Mouse (Mus musculus) heart, embryonic 15.5 days (tissue): ENCODE results near the gene Chrna3. TPM values are rescaled to one million over a fixed set of nuclear protein-coding genes. Genes with fewer than 3 reads are reported as not detected.
A peak's percentile ranks its signal among the peaks of the same experiment; 100 is the strongest.

Experiments used
- ATAC-seq: fragments of 200-750 bp; cut with Nextera tagmentation; replicated peaks from 2 replicates; pipeline ENCODE4 v1.8.0; 2017; ENCODE audit warnings: low read depth, moderate TSS enrichment; ENCODE audit not compliant: insufficient number of reproducible peaks, insufficient read depth, low FRiP score
- H3K27ac ChIP-seq: fragments of 300-500 bp; sonication (generic); 2 replicates; pipeline ENCODE4 v1.5.1; 2015; ENCODE audit warnings: mild to moderate bottlenecking, inconsistent platforms
- H3K27me3 ChIP-seq: fragments of 300-500 bp; sonication (generic); 2 replicates; pipeline ENCODE4 v1.6.1; 2015; ENCODE audit warnings: inconsistent platforms
- H3K36me3 ChIP-seq: fragments of 300-500 bp; sonication (generic); 2 replicates; pipeline ENCODE4 v1.6.1; 2015; ENCODE audit warnings: mild to moderate bottlenecking, inconsistent platforms
- H3K4me1 ChIP-seq: fragments of 300-500 bp; sonication (generic); replicated peaks from 2 replicates; pipeline ENCODE4 v1.6.1; 2015; ENCODE audit warnings: inconsistent platforms
- H3K4me2 ChIP-seq: fragments of 300-500 bp; sonication (generic); 2 replicates; pipeline ENCODE4 v1.6.1; 2015; ENCODE audit warnings: inconsistent platforms, mild to moderate bottlenecking, moderate library complexity
- H3K4me3 ChIP-seq: fragments of 300-500 bp; sonication (generic); 2 replicates; pipeline ENCODE4 v1.5.1; 2015; ENCODE audit warnings: mild to moderate bottlenecking, inconsistent platforms
- H3K9ac ChIP-seq: fragments of 300-500 bp; sonication (generic); 2 replicates; pipeline ENCODE4 v1.6.1; 2015; ENCODE audit warnings: mild to moderate bottlenecking, inconsistent platforms
- H3K9me3 ChIP-seq: fragments of 300-500 bp; sonication (generic); replicated peaks from 2 replicates; pipeline ENCODE4 v1.6.1; 2016; ENCODE audit warnings: inconsistent platforms
- WGBS: fragments of 180-500 bp; shearing (Covaris S2); methylation state at CpG from one replicate; pipeline ENCODE4 v1.1.7; 2015; ENCODE audit warnings: mixed read lengths; 5-methylcytosine and 5-hydroxymethylcytosine counted together
- polyA plus RNA-seq: library from polyadenylated mRNA; unstranded; fragments of >200 nt; fragmentation: Nextera tagmentation; extraction: Ambion mirVana; gene quantifications from 2 replicates; pipeline ENCODE4 v1.2.1, GENCODE M21; 2015

Gene Chrna3
- polyA plus RNA-seq, 1 experiment from 2014 or later, result 0.05 TPM

DNA sequence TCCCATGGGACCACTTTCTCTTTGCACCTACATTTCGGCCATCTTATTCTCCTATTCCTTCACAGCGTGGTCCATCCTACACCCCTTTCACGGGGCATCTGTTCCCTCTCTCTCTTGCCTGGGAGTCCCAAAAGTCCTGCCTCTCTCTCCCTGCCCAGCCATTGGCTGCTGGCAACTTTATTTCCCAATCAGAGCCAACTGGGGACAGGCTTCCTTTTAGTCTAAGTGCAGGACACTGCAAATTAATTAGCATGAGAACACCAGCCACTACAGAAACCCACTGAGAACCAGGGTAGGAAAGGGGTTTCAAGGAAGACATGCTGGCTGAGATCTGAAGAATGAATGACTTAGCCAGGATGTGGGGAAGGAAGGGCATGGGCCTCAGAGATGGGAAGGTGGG, 32.0 kb downstream of the Chrna3 start:
- ATAC-seq, result no peak
- WGBS, result 56% methylated on average over 3 of the region's 3 CpGs
- H3K4me2 ChIP-seq, result no peak overlapping the region

DNA sequence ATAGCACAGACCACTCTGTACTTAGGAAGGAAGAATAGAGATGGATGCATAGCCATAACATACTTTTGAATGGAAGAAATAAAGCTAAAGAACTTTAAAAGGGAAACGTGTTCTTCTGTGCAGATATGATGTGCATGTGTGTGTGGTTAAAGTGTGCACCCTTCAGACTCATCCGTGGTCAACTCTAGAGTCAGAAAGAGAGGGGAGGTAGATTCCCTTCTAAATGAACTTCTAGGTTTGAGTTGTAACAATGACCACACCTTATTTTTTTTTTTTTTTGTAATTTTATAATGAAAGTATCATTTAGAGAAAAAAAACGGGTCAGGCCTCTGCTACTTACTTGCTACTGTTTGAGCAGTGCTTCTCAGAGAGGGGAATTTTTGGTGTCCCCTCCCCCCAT, 36.0 kb downstream of the Chrna3 start:
- Histone ChIP-seq H3K9me3 (no peaks in the 10 kb centered on the region), H3K36me3 (no peaks in the 10 kb centered on the region), H3K9ac (no peak overlapping the region), H3K4me2 (no peak overlapping the region), H3K4me1 (no peaks in the 10 kb centered on the region), H3K27me3 (peaks cover 4% of the 10 kb centered on the region; the same call in 1 of the 2 replicates), H3K4me3 (no peak overlapping the region), H3K27ac (no peak overlapping the region)
- no peak for ATAC-seq
- 67% methylated on average over 3 of the region's 3 CpGs for WGBS

More for the DNA sequence above, 32.0 kb downstream of the Chrna3 start:
- Histone ChIP-seq H3K9ac (no peak overlapping the region), H3K27me3 (no peaks in the 10 kb centered on the region), H3K4me3 (no peak overlapping the region), H3K27ac (no peak overlapping the region), H3K9me3 (no peaks in the 10 kb centered on the region), H3K4me1 (no peaks in the 10 kb centered on the region), H3K36me3 (no peaks in the 10 kb centered on the region)

DNA sequence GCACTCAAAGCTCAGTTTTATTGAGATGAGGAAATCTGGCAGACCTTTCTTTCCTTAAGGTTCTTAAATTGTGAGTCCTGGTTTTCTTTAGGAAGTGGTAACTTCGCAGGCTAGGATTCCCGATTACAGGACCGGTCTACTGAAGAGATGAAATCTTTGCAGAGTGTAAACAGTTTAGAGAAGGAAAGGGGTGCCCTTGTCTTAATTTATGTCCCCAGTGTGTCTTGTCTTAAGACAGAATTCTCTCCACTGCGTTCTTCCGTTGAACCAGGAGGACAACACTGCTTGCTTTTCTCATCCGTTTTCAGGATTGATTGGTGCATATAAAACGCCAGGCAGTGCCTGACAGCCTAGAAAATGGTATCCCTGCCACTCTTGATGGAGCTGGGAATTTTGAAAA, 44.0 kb downstream of the Chrna3 start:
- no peak for ATAC-seq
- Histone ChIP-seq H3K4me2 (peak overlapping the region; percentile 99), H3K4me1 (peaks cover 13% of the 10 kb centered on the region), H3K4me3 (peak overlapping the region; percentile 69), H3K27me3 (peaks cover 61% of the 10 kb centered on the region), H3K27ac (no peak overlapping the region), H3K9ac (no peak overlapping the region), H3K9me3 (no peaks in the 10 kb centered on the region), H3K36me3 (no peaks in the 10 kb centered on the region)
- WGBS, result 11% methylated on average over 7 of the region's 7 CpGs

DNA sequence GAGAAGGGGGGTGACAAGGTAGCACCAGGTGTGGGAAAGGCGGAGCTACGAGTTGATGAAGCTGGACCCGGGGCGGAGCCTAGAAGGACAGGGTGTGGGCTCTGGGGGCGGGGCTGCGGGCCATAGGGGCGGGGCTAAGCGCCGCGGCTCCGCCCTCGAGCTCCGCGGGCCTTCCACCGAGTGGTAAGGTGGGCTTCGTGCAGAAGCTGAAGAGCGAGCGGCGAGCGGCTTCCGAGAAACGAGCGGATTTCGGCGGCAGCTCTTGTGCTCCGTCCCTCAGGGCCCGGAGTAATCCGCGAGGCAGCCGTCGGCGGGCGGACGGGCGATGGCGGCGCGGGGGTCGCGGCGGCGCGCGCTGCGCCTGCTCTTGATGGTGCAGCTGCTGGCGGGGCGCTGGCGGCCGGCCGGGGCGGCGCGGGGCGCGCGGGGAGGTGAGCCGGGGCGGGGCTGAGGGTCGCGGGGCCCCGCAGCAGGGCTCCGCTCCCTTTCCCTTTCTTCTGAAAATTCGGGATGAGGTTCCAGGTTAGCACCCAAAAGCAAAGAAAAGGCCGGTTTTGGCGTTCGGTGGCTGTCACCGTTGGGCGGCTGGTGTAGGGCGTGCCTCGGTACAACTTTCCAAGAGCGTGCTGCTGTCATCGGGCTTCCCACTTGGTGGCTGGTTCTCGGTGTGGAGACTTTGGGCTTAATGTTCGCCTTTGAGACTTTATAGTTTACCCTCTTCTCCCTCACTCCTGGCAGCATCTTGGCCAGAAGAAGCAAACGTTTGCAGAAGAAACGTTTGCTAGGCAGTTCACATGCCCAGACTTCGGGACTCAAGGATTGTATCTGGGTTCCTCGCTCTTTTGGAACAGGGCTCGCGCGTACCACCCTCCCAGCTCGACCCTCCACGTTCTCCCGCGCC, 44.8 kb downstream of the Chrna3 start:
- peak; percentile 39; the same call in 1 of the 2 replicates for ATAC-seq
- Histone ChIP-seq H3K9me3 (no peaks in the 10 kb centered on the region), H3K36me3 (no peaks in the 10 kb centered on the region), H3K4me1 (peaks cover 13% of the 10 kb centered on the region), H3K4me2 (peak overlapping the region; percentile 99), H3K27me3 (peaks cover 64% of the 10 kb centered on the region), H3K4me3 (peak overlapping the region; percentile 69), H3K9ac (peak overlapping the region; percentile 59), H3K27ac (no peak overlapping the region)
- WGBS, result under 1% methylated on average over 83 of the region's 85 CpGs

DNA sequence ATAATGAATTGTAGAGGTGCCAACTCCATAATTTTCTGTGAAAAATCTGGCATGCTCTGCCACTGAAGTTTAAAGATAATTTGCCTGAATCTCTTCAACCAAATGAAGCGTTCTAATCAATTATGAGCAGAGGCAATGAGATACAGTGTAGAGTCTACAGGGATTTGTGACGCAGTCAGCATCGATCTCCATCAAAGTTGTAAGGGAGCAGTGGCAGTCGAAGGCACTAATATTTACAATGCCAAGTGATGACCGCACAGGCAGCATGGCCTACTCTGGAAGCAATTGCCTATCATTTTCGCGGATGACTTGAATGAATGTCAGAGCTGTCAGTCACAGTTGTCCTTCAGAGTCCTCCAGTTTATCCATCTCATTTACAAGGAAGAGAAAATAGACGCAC, 45.7 kb downstream of the Chrna3 start, which contains the start of gene Chrna5:
Chrna5 (plus strand) TSS at position 207 of the 400 bp plus-strand sequence.
- H3K27ac ChIP-seq, result no peak within 1 kb of the TSS
- no peaks in the 10 kb centered on the region for H3K9me3 ChIP-seq
- peaks cover 65% of the 10 kb centered on the region for H3K27me3 ChIP-seq
- no peak for ATAC-seq
- H3K4me1 ChIP-seq, result peaks cover 13% of the 10 kb centered on the region
- peak within 1 kb of the TSS; percentile 69 for H3K4me3 ChIP-seq
- peak within 1 kb of the TSS; percentile 99 for H3K4me2 ChIP-seq
- H3K9ac ChIP-seq, result peak within 1 kb of the TSS; percentile 59
- WGBS, result 66% methylated on average over 8 of the region's 8 CpGs
- H3K36me3 ChIP-seq, result no peaks in the 10 kb centered on the region

DNA sequence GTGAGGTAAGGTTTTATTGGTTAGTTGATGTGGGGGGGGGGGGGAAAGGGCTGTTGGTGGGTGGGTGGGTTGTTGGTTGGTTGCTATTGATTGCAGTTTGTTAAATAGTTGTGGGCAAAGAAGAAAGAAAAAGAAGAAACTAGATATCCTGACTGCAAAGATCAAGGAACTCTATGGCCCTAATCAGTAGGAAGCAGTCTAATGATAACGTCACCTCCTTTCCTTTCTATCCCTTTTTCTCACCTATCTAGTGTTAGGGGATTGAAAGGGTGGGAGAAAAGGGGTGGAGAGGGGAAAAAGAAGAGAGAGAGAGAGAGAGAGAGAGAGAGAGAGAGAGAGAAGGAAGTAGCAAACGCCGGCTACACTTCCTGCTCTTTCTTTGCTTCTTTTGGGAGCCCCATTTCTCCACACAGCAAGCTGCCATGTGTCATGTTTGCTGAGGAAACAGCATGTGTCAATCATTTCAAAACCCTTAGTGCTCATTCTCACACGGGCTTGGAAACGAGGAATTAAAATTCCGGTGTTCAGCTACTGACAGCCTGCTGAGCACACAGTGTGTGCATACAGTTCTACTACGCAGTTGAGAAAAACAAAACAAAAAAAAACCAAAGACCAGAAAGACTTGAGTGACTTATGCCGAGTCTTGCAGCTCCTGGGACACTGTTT, 56.3 kb downstream of the Chrna3 start:
- H3K9ac ChIP-seq, result no peak overlapping the region
- H3K4me3 ChIP-seq, result no peak overlapping the region
- no peaks in the 10 kb centered on the region for H3K4me1 ChIP-seq
- H3K27me3 ChIP-seq, result no peaks in the 10 kb centered on the region
- H3K9me3 ChIP-seq, result no peaks in the 10 kb centered on the region
- ATAC-seq, result no peak
- no peak overlapping the region for H3K4me2 ChIP-seq
- no peak overlapping the region for H3K27ac ChIP-seq
- no peaks in the 10 kb centered on the region for H3K36me3 ChIP-seq
- WGBS, result 52% methylated on average over 8 of the region's 8 CpGs

DNA sequence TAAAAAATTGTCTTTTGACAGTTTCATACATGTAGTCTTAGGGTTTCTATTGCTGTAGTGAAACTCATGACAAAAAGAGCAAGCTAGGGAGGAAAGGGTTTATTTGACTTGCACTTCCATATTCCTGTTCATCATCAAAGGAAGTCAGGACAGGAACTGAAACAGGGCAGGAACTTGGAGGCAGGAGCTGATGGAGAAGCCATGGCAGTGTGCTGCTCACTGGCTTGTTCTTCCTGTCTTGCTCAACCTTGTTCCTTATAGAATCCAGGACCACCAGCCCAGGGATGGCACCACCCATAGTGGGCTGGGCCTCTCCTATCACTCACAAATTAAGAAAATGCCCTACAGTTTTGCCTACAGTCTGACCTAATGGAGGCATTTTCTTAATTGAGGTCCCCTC, 62.7 kb downstream of the Chrna3 start:
- Histone ChIP-seq H3K4me1 (no peaks in the 10 kb centered on the region), H3K9me3 (no peaks in the 10 kb centered on the region), H3K4me2 (no peak overlapping the region), H3K9ac (no peak overlapping the region), H3K4me3 (no peak overlapping the region), H3K27me3 (no peaks in the 10 kb centered on the region), H3K27ac (no peak overlapping the region), H3K36me3 (peaks cover 10% of the 10 kb centered on the region)
- ATAC-seq, result no peak

DNA sequence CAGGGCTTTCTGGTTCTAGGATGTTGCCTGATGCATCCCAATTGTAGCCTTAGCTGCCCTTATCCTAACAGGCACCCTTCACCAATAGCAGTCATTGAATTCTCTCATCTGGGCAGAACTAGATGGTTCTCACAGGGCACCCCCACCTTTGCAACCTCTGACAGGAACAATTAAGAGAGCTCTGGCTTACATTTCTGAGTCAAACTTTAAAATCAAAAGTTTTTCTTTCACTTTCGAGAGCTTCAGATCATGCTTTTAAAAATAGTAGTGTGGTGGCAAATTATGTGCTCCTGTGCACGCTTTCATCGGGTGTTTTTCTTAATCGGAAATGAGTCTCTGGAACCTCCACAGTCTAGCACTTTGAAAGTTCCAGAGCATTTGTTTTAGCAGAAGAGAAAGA, 65.3 kb downstream of the Chrna3 start:
- WGBS, result 91% methylated on average over 4 of the region's 4 CpGs
- Histone ChIP-seq H3K4me3 (no peak overlapping the region), H3K27ac (no peak overlapping the region), H3K9ac (no peak overlapping the region), H3K9me3 (no peaks in the 10 kb centered on the region), H3K27me3 (no peaks in the 10 kb centered on the region), H3K36me3 (peaks cover 36% of the 10 kb centered on the region), H3K4me1 (no peaks in the 10 kb centered on the region), H3K4me2 (no peak overlapping the region)
- no peak for ATAC-seq

Other genes starting within 250 kb of the Chrna3 start
- gene Ireb2, start 162.8 kb downstream of the Chrna3 start, polyA plus RNA-seq, result 18.2 and 19.7 TPM in 2 replicates
- 2.1 and 2.6 TPM in 2 replicates for gene Hykk, start 109.3 kb downstream of the Chrna3 start, polyA plus RNA-seq
- 201 and 205 TPM in 2 replicates for gene Psma4, start 75.8 kb downstream of the Chrna3 start, polyA plus RNA-seq
- gene AY074887, start 75.6 kb downstream of the Chrna3 start, polyA plus RNA-seq, result 0.62 and 0.87 TPM in 2 replicates
- 0.14 and 0.27 TPM in 2 replicates for gene Chrna5, start 45.7 kb downstream of the Chrna3 start, polyA plus RNA-seq
- gene Chrnb4, start 22.2 kb upstream of the Chrna3 start, polyA plus RNA-seq, result 0.15 and 0.46 TPM in 2 replicates
- 26.1 and 26.5 TPM in 2 replicates for gene Ube2q2, start 122.3 kb upstream of the Chrna3 start, polyA plus RNA-seq
- gene Fbxo22, start 182.4 kb upstream of the Chrna3 start, polyA plus RNA-seq, result 51.7 and 51.8 TPM in 2 replicates